Mouse (Mus musculus): ENCODE data around the gene Rbfox2. TPM values are rescaled to one million over a fixed set of nuclear protein-coding genes. Genes with fewer than 3 reads are reported as not detected.
"Not testable (repeated sequence)": the region's sequence is repeated elsewhere in the genome, so short reads cannot be mapped to it uniquely, and the experiment has no call there.

The Rbfox2 gene
- polyA plus RNA-seq, 1 experiment: 177 TPM

DNA sequence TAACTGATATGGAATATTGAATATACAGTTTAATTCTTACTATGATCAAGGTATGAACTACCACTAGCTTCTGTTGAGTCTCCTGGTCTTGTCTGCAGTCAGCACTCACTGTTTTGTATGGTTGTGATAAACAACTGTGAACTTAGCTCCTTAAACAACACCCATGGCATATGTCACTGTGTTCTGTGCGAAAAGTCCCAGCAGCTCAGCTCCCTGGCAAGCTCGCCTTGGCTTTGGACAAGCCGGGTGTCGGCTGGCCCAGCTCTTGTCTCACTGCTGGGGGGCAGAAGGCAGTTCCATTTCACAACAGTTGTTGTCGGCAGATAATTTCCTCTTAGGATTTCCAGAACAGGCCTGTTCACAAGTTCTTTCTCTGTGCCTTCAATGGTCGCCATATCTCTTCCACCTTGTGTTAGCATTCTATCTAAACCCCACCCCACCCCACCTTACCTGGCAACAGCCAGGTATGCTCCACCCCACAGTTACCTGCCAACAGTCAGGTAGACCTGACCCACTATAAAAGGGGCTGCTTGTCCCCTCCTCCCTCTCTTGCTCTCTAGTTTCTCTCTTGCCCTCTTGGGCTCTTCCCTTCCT lies 241.4 kb downstream of the Rbfox2 start:
- no peak for TF ChIP-seq CTCF (IDR thresholded peaks at IDR 0.05; ENCODE audit: borderline replicate concordance, insufficient read depth, low read depth, low read length)
- TF ChIP-seq POLR2A (IDR thresholded peaks at IDR 0.05; ENCODE audit: borderline replicate concordance, insufficient read depth, low read length): no peak
- Histone ChIP-seq H3K27me3 (ENCODE audit: control insufficient read depth, insufficient read depth, low read length) (no peaks in the 10 kb centered on the region), H3K27ac (ENCODE audit: insufficient read depth, low read length) (no peak overlapping the region), H3K4me1 (ENCODE audit: control insufficient read depth, insufficient read depth, low read length) (no peaks in the 10 kb centered on the region; the same call in 1 of the 2 replicates), H3K4me3 (replicated peaks; ENCODE audit: insufficient read depth, low read depth, low read length) (no peak overlapping the region)
- WGBS: 28% methylated on average over 6 of the region's 6 CpGs
- DNase-seq: no peak

DNA sequence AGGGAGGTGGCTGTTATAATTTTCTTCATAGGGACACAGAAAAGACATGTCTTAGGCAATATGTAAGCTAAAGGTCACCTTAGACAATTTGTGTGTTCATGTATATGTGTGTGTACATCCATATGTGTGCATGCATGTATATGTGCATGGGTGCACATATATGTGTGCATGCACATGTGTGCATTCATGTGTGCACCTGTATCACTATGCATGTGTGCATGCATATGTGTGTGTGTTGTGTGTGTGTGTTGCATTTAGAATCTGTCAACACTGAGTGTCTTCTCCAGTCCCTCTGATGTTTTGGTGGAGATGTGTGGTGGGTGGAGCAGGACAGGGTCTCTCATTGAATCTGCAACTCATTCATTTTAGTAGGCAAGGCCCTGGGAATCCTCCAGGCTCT lies 244.1 kb downstream of the Rbfox2 start:
- no peaks in the 10 kb centered on the region for H3K4me1 ChIP-seq (ENCODE audit: control insufficient read depth, insufficient read depth, low read length)
- TF ChIP-seq POLR2A (IDR thresholded peaks at IDR 0.05; ENCODE audit: borderline replicate concordance, insufficient read depth, low read length): no peak
- TF ChIP-seq CTCF (IDR thresholded peaks at IDR 0.05; ENCODE audit: borderline replicate concordance, insufficient read depth, low read depth, low read length): no peak
- H3K4me3 ChIP-seq (replicated peaks; ENCODE audit: insufficient read depth, low read depth, low read length): no peak overlapping the region
- H3K27me3 ChIP-seq (ENCODE audit: control insufficient read depth, insufficient read depth, low read length): no peaks in the 10 kb centered on the region
- H3K27ac ChIP-seq (ENCODE audit: insufficient read depth, low read length): no peak overlapping the region
- no peak for DNase-seq

DNA sequence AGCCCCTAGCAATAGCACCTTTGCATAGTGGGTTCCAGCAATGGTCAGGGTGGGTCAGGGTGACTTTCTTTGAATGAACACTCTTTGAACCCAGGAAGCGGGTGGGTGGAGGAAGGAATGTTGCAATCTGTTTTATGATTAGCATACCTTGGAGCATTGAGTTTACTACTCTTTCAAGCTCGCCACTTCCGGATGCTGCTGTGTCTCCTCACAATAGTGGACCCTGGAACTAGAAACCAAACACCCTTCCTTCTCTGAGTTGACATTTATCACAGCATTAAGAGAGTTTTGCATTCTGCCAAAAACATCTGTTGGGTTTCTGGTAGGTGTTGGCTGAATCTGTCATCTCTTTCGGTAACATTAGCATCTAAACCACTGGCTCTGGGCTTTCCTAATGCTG lies 247.4 kb downstream of the Rbfox2 start:
- H3K27ac ChIP-seq (ENCODE audit: insufficient read depth, low read length); H3K4me1 ChIP-seq (ENCODE audit: control insufficient read depth, insufficient read depth, low read length); DNase-seq; H3K4me3 ChIP-seq (replicated peaks; ENCODE audit: insufficient read depth, low read depth, low read length); H3K27me3 ChIP-seq (ENCODE audit: control insufficient read depth, insufficient read depth, low read length): not testable (repeated sequence)
- 97% methylated on average over 4 of the region's 4 CpGs for WGBS

DNA sequence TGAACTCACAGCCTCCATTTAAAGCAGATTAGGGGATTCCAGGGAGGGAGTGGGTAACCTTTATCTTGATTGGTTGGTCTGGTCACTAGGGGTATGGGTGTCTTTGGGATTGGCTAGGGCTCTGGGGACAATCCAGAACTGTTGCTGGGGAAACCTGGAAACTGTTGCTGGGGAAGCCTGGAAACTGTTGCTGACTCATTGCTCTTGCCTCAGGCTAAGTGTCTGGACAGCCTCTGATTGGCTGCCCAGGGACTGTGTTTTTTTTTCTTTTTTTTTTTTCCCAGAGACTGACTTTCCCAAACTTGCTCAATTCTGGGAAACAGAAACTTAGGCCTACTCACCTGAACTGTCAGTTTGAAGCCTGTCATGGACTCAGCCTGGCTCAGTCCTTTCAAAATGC lies 248.2 kb downstream of the Rbfox2 start:
- no peak for DNase-seq
- TF ChIP-seq POLR2A (IDR thresholded peaks at IDR 0.05; ENCODE audit: borderline replicate concordance, insufficient read depth, low read length): no peak
- TF ChIP-seq CTCF (IDR thresholded peaks at IDR 0.05; ENCODE audit: borderline replicate concordance, insufficient read depth, low read depth, low read length): no peak
- H3K27ac ChIP-seq (ENCODE audit: insufficient read depth, low read length): no peak overlapping the region
- no peaks in the 10 kb centered on the region for H3K4me1 ChIP-seq (ENCODE audit: control insufficient read depth, insufficient read depth, low read length)
- H3K27me3 ChIP-seq (ENCODE audit: control insufficient read depth, insufficient read depth, low read length): no peaks in the 10 kb centered on the region
- H3K4me3 ChIP-seq (replicated peaks; ENCODE audit: insufficient read depth, low read depth, low read length): no peak overlapping the region

DNA sequence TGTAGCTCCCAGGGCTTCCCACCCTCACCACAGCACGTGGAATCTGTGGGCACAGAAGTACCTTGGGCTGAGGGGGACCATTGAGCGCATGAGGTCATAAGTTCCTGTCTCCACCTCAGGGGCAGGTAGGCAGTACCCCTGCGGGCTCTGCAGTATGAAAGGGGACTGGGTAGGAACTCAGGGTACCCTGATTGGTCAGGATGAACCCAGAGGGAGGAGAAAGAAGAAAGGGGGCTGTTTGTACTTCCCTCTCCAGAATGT lies 250.1 kb downstream of the Rbfox2 start:
- H3K4me3 ChIP-seq (replicated peaks; ENCODE audit: insufficient read depth, low read depth, low read length): no peak overlapping the region
- H3K4me1 ChIP-seq (ENCODE audit: control insufficient read depth, insufficient read depth, low read length): no peaks in the 10 kb centered on the region
- TF ChIP-seq POLR2A (IDR thresholded peaks at IDR 0.05; ENCODE audit: borderline replicate concordance, insufficient read depth, low read length) (no peak), CTCF (IDR thresholded peaks at IDR 0.05; ENCODE audit: borderline replicate concordance, insufficient read depth, low read depth, low read length) (no peak)
- no peak for DNase-seq
- H3K27ac ChIP-seq (ENCODE audit: insufficient read depth, low read length): no peak overlapping the region
- no peaks in the 10 kb centered on the region for H3K27me3 ChIP-seq (ENCODE audit: control insufficient read depth, insufficient read depth, low read length)
- WGBS: 71% methylated on average over 3 of the region's 3 CpGs

DNA sequence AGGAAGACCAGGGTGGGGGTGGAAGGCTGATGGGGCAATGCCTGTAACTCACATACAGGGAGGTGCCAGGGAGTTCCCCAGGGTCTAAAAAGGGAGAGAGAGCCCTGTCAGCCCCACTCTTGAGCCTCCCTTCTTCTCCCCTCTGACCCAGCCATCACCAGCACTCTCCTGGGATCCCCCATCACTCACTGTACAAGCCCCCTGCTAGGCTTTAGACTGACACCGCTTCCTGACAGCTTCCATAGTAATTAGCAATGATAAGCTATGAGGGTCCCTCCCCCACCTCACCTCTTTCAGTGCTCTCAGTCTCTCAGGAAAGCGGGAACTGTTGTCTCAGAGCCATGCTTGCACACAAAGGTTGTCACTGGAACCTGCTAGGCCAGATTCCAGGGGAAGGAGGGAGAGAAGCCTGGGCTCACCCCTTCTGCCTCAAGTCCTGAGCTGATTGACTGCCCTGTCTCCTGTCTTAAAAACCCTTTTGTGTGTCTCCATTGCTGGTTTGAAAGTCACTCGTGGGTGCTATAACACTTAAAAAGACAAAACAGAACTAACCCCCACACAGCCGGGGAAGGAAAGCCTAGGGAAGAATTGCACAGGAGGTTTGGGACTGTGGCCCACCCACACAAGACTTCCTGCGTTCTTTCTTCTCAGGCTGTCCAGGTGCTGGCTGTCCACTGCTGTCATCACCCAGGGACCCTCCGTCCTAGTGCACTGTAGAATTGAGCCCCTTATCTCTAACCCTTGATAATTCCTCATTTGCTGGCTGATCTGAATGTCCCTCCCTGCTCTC lies 250.6 kb downstream of the Rbfox2 start:
- Histone ChIP-seq H3K4me1 (ENCODE audit: control insufficient read depth, insufficient read depth, low read length) (no peaks in the 10 kb centered on the region), H3K27ac (ENCODE audit: insufficient read depth, low read length) (no peak overlapping the region), H3K4me3 (replicated peaks; ENCODE audit: insufficient read depth, low read depth, low read length) (no peak overlapping the region), H3K27me3 (ENCODE audit: control insufficient read depth, insufficient read depth, low read length) (no peaks in the 10 kb centered on the region)
- WGBS: 63% methylated on average over 6 of the region's 6 CpGs
- DNase-seq: no peak
- TF ChIP-seq CTCF (IDR thresholded peaks at IDR 0.05; ENCODE audit: borderline replicate concordance, insufficient read depth, low read depth, low read length): no peak
- no peak for TF ChIP-seq POLR2A (IDR thresholded peaks at IDR 0.05; ENCODE audit: borderline replicate concordance, insufficient read depth, low read length)

DNA sequence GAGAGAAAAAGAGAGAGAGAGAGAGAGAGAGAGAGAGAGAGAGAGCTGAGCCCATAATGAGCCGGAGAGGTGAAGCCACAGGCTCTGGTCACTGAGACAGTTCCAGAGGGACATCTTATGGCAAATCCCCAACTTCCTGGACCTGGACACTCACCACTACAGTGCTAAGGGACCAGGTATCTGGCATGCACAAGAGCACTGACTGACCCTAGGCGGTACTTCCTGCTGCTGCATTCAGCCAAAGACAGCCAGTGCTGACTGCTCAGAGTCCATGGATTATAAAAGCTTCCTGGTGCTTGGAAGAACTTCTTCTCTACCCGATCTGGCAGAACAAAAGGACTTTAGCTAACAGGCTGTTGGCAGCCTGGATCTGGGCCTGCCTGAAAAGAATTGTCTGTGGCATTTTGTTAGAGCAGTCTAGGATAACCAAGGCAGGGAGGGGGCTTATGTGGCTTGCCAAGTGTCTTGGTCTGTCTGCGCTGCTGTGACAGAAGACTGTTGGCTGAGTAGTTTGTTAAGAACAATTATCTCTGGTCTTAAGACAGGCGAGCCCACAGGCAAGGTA lies 252.1 kb downstream of the Rbfox2 start:
- Histone ChIP-seq H3K4me3 (replicated peaks; ENCODE audit: insufficient read depth, low read depth, low read length) (no peak overlapping the region), H3K27ac (ENCODE audit: insufficient read depth, low read length) (no peak overlapping the region), H3K4me1 (ENCODE audit: control insufficient read depth, insufficient read depth, low read length) (no peaks in the 10 kb centered on the region), H3K27me3 (ENCODE audit: control insufficient read depth, insufficient read depth, low read length) (no peaks in the 10 kb centered on the region)
- TF ChIP-seq POLR2A (IDR thresholded peaks at IDR 0.05; ENCODE audit: borderline replicate concordance, insufficient read depth, low read length) (no peak), CTCF (IDR thresholded peaks at IDR 0.05; ENCODE audit: borderline replicate concordance, insufficient read depth, low read depth, low read length) (no peak)
- no peak for DNase-seq
- WGBS: 36% methylated on average over 5 of the region's 5 CpGs

DNA sequence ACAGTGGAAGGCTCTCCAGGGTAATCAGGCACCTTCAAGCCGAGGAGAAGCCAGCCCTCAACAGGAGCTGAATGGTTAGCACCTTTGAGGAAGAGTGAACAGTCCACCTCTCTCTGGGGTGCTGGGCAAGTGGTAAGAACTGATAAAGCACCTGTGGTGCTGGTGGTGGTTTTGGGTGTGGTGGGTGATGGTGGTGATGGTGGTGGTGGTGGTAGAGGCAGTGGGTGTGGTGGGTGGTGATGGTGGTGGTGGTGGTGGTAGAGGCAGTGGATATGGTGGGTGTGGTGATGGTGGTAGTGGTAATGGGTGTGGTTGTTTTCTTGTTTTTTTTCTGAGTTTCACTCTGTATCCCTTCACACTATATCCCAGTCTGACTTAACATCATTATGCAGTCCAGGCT lies 253.8 kb downstream of the Rbfox2 start:
- Histone ChIP-seq H3K27ac (ENCODE audit: insufficient read depth, low read length) (no peak overlapping the region), H3K4me3 (replicated peaks; ENCODE audit: insufficient read depth, low read depth, low read length) (no peak overlapping the region), H3K4me1 (ENCODE audit: control insufficient read depth, insufficient read depth, low read length) (no peaks in the 10 kb centered on the region), H3K27me3 (ENCODE audit: control insufficient read depth, insufficient read depth, low read length) (no peaks in the 10 kb centered on the region)
- TF ChIP-seq CTCF (IDR thresholded peaks at IDR 0.05; ENCODE audit: borderline replicate concordance, insufficient read depth, low read depth, low read length) (no peak), POLR2A (IDR thresholded peaks at IDR 0.05; ENCODE audit: borderline replicate concordance, insufficient read depth, low read length) (no peak)
- DNase-seq: no peak
- 87% methylated on average over 1 of the region's 1 CpGs for WGBS

Data from cerebellum, adult 2 months (tissue).